ENCODE assay signal across 12 mouse cellular contexts in the genomic region with DNA sequence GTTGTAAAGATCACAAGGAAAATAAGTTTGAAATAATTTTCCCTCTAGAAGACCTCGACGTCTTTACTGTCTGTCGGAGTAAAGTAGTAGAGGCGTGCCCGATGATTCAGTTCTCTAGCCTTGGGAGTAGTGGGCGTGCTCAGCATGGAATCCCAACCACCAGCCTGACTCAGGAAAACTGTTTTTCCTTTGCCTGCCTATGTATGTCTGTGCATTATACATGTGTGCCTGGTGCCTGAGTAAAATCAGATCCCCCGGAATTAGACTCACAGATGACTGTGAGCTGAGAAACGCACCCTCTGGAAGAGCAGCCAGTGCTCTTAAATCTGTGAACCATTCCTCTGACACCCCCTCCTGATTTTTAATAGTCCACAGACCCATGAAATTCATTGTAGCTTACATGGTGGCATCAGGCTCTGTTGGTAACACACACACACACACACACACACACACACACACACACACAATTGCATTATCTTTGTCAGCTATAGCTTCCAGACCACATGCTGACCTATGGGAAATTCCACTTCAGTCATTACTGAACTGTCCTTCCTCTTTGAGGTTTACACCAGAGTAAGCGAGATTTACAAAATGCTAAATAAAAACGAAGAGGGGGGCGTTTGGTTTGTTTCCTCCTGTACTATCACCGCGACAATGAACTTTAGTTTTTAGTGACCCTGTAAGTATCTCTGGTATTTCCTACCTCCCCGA. TPM values are rescaled to one million over a fixed set of nuclear protein-coding genes. Genes with fewer than 3 reads are reported as not detected.
DNase-seq lines count a peak whose midpoint lies in the region; ATAC-seq lines count a peak whose summit lies in the region.
"Had no signal": no experiment of that assay in that cellular context is flagged by ENCODE, and none has a peak within 500 bp of the region (broad histone marks: within the 10 kb centered on the region; RNA-seq: fewer than 3 reads in every experiment).

No protein-coding gene starts in this region.

- H3K9ac ChIP-seq in liver, embryonic 16.5 days (ENCODE audit: low read depth, low read length): no peak overlapping the region
- no peak overlapping the region for H3K9ac ChIP-seq in neural tube, embryonic 15.5 days (replicated peaks)
- H3K9ac ChIP-seq: neural tube, embryonic 13.5 days had no signal

- DNase-seq in heart, adult 11 months: peak; percentile 40
- DNase-seq in heart, postnatal 4 days: no peak
- peak; percentile 93 for DNase-seq in 3T3-L1 (ENCODE audit: low read depth, low spot score)
- DNase-seq in adrenal gland, postnatal 14 days: peak; percentile 64
- DNase-seq in kidney, adult 11 months: no peak
- no peak for DNase-seq in urinary bladder, postnatal 25 days (ENCODE audit: low spot score)
- DNase-seq: gastrocnemius, postnatal 14 days had no signal

- H3K27ac ChIP-seq in liver, embryonic 16.5 days (ENCODE audit: low read length): no peak overlapping the region
- H3K27ac ChIP-seq in neural tube, embryonic 15.5 days (replicated peaks): no peak overlapping the region
- H3K27ac ChIP-seq: hindbrain, postnatal 0 days; neural tube, embryonic 13.5 days had no signal

- peak; percentile 53; the same call in 1 of the 2 replicates for ATAC-seq in liver, embryonic 16.5 days (ENCODE audit: low read depth)
- ATAC-seq in neural tube, embryonic 15.5 days (ENCODE audit: low FRiP score): no peak
- ATAC-seq: hindbrain, postnatal 0 days had no signal

- no peaks in the 10 kb centered on the region for H3K36me3 ChIP-seq in liver, embryonic 16.5 days (ENCODE audit: control insufficient read depth, insufficient read depth)
- H3K36me3 ChIP-seq in neural tube, embryonic 15.5 days: no peaks in the 10 kb centered on the region
- H3K36me3 ChIP-seq: neural tube, embryonic 13.5 days had no signal

- no peaks in the 10 kb centered on the region for H3K27me3 ChIP-seq in liver, embryonic 16.5 days (ENCODE audit: control insufficient read depth, insufficient read depth, low read depth, low read length)
- no peaks in the 10 kb centered on the region for H3K27me3 ChIP-seq in neural tube, embryonic 15.5 days (replicated peaks)
- H3K27me3 ChIP-seq: megakaryocyte, embryonic 14.5 days; neural tube, embryonic 13.5 days had no signal

- H3K9me3 ChIP-seq in liver, embryonic 16.5 days (replicated peaks; ENCODE audit: control insufficient read depth, low read length): no peaks in the 10 kb centered on the region
- H3K9me3 ChIP-seq in neural tube, embryonic 15.5 days (replicated peaks): no peaks in the 10 kb centered on the region
- H3K9me3 ChIP-seq: megakaryocyte, embryonic 14.5 days; neural tube, embryonic 13.5 days had no signal

- H3K4me3 ChIP-seq in liver, embryonic 16.5 days (ENCODE audit: low read depth, low read length): no peak overlapping the region
- H3K4me3 ChIP-seq in neural tube, embryonic 15.5 days (replicated peaks): no peak overlapping the region
- H3K4me3 ChIP-seq: megakaryocyte, embryonic 14.5 days; neural tube, embryonic 13.5 days had no signal

- no peak overlapping the region for H3K4me2 ChIP-seq in liver, embryonic 16.5 days (ENCODE audit: low read depth, low read length)
- no peak overlapping the region for H3K4me2 ChIP-seq in neural tube, embryonic 15.5 days
- H3K4me2 ChIP-seq: neural tube, embryonic 13.5 days had no signal

- H3K4me1 ChIP-seq in liver, embryonic 16.5 days (ENCODE audit: control insufficient read depth, low read depth, low read length): no peaks in the 10 kb centered on the region; the same call in 1 of the 2 replicates
- H3K4me1 ChIP-seq in neural tube, embryonic 15.5 days: no peaks in the 10 kb centered on the region
- H3K4me1 ChIP-seq: neural tube, embryonic 13.5 days had no signal

- WGBS in liver, embryonic 16.5 days (ENCODE audit: insufficient replicate concordance): 52% methylated on average over 14 of the region's 14 CpGs
- WGBS in neural tube, embryonic 15.5 days: 84% methylated on average over 14 of the region's 14 CpGs

RNA-seq across cellular contexts. Expression of a gene that starts 14.5 kb away (rescaled TPM):
- under 1 TPM; 0.38 to 0.50 TPM for total RNA-seq in heart, postnatal 4 days (2021)
- total RNA-seq in adrenal gland, postnatal 14 days (2021): 0.59 and 2.2 TPM in 2 replicates
- polyA plus RNA-seq in liver, embryonic 16.5 days (2015; fragmentation: Nextera tagmentation; extraction: Ambion mirVana): 2.9 and 3.1 TPM in 2 replicates
- 0.31 and 3.3 TPM in 2 replicates for polyA plus RNA-seq in neural tube, embryonic 15.5 days (2015; fragmentation: Nextera tagmentation; extraction: Ambion mirVana)

RNA-seq across cellular contexts. Expression of a gene that starts 23.7 kb away (rescaled TPM):
- 10 to 100 TPM; 10.5 to 11.4 TPM for total RNA-seq in heart, postnatal 4 days (2021)
- total RNA-seq in adrenal gland, postnatal 14 days (2021): 15.8 and 20.8 TPM in 2 replicates
- 2.0 and 2.4 TPM in 2 replicates for polyA plus RNA-seq in liver, embryonic 16.5 days (2015; fragmentation: Nextera tagmentation; extraction: Ambion mirVana)
- polyA plus RNA-seq in neural tube, embryonic 15.5 days (2015; fragmentation: Nextera tagmentation; extraction: Ambion mirVana): 9.1 and 10.5 TPM in 2 replicates

Comparison
In these comparisons a context has a peak if more than half of its experiments do, and no peak if none do; other contexts are left out.
1. DNase-seq: peak in heart, adult 11 months (single experiment), 3T3-L1 (single experiment) and adrenal gland, postnatal 14 days (single experiment); none in heart, postnatal 4 days (single experiment), kidney, adult 11 months (single experiment) and urinary bladder, postnatal 25 days (single experiment).